Mouse (Mus musculus): ENCODE results near the gene Ccser2. TPM values are rescaled to one million over a fixed set of nuclear protein-coding genes. Genes with fewer than 3 reads are reported as not detected.

Ccser2 gene
- total RNA-seq, 2 experiments from 2014 or later, result 62.3 to 66.3 TPM

DNA sequence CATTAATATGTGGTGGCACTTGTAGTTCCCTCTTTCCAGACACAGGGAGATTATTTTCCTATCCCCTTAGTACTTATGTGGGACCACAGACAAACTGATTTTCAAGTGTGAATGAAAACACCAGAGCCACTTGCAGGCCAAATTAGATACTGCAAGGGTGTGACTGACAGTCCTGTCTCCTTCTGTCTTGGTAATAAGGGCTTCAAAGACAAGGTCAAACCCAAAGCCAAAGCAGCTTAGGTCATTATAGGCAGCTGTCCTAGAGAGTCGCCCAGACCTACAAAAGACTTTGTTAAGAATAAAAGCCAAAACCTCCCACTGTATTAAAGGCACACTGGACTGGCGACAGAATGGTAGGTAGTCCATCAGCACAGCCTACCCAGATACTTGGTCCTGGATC is 30.6 kb downstream of the Ccser2 start:
- DNase-seq, result no peak

DNA sequence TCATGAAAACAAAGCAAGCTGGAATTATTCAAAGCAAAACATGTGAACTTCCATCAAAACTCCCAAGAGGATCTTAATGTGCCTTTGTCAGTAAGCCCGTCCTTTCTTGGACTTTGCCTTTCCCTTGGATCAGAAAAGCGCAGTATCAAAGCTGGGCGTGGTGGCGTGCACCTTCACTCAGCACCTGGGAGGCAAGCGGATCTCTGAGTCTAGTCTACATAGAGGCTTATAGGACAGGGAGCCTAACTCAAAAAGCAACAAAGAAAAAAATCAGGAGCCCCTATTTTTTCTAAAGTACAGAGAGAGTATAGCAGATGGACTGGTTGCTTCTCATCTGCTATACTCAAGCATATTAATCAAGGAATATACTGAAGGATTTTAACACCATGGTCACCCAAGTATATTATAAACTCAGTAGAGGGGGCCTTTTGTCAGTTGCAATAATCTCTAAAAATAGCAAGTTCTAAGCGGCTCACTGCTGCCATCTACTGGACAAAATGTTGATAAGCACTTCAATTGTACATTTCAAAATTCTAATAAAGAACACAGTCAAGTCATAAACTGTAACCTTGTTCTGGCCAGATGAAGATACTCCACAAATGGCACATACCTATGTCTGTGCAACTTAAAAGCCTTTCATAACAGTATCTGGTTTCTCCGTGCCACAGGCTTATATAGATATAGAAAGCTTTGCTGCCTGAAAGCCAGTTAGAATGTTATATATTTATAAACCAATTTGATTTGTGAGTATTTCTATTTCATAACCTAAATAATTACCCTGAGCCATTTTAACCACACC is 31.3 kb downstream of the Ccser2 start:
- DNase-seq, result peak; percentile 26

DNA sequence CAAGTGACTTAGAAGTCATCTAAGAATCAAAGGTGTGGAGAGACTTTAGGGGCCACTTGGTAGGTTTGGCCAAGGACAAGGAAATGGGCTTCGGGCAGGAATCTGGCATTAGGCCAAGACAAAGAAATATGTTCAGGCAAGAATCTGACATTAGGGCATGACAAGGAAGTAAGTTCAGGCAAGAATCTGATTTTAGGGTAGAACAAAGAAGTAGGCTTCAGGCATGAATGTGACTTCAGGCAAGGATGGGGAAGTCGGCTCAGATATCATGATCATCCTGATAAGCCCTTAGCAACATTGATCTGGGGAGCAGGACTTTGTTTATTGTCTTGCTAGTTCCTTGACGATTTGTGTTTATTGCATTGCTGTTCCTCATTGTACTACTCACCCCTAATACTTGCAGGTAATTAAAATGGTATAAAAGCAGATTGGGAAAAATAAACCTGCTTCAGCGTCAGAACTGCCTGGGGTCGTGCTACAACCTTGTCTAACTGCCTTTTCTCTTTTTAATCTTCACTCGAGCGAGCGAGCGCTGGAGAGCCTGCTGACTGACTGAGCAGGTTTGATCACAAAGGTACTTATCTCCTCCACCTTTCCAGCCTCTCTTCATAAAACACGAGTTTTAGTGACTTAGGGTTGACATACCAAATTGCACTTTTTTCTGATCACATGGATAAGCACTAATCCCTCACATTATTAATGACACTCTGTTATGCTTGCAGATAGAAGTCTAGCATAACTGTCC is 35.8 kb downstream of the Ccser2 start:
- DNase-seq, result no peak

DNA sequence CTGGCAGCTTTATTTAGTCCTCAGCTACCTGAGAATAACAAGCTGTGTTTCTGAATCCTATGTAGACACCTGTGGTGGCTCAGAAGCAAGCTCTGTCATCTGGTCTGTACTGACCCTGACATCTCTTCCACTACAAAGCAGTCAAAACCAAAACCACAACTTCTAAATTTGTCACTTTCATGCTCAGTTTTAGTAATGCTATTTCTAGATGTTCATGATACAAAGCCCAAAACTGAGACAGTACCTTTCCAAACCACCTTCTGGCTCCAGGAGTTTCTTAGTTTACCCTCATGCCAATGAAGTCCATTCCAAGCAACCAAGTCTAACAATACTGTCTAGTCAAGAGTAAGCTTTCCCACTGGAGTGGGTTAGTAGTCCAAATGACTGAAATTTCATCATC is 36.5 kb downstream of the Ccser2 start:
- no peak for DNase-seq

DNA sequence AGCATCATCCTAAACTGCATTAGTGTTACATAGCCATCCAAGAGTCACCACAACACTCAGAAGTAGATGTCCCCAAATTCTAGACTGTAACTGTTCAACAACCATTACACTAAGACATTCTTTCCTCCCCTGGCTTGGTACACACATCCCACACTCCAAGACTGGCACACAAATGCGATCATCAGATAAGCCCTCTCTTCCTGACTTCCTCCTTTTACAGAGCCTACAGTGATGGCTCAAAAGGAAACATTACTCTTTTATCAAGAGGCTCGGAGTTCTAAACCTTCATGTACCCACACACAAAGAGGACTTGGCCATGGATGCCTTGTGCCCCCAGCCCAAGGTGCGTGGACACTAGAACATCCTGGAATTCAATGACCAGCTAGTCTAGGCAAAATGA is 45.2 kb downstream of the Ccser2 start:
- no peak for DNase-seq

DNA sequence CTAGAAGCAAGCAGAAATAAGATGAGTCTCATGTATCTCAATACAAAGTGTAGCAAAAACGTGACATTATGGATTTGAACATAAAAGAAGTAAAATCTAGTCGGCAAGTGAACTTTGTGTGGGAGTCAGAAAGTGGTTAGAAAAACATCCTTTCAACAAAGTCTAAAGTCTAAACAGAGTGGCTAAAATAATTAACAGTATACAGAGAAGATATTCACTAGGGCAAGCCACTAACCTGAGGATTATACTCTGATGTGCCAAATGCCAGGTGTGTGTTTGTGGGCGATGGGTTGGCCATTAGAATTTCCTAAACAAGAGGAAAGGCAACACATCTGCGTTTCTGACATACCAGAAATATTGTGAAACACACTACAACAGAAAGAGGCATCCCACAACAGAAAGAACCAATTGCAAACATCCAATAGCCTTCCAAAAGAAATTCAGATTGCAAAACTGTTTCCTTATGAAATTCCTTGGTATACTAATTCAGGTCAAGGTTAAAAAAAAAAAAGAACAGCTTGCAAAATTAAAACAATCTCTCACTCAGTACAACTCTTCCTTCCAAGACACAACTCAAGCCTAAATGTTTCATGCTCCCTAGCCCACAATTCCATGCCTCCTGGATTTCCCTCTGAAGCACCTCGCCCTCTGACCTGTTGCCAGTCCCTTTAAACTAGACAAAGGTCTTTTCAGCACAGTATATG is 47.1 kb downstream of the Ccser2 start:
- no peak for DNase-seq

DNA sequence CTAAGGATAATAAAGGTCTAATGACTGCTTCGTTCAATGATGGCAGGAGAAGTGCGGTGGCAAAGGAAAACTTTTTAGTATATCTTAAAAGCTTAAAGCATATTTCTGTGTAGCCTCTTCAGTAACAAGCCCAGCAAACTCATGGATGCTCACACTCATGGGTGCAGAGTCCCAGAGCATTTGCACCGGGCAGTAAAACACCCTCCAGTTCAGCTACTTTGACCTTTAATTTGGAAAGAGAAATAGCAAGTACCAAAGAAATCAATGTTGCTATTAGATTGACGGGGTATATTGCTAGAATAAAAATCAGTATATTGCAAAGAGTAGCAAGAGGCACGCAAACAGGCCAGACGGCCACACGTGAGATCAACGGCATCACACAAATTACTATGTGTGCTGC is 48.7 kb downstream of the Ccser2 start:
- no peak for DNase-seq

DNA sequence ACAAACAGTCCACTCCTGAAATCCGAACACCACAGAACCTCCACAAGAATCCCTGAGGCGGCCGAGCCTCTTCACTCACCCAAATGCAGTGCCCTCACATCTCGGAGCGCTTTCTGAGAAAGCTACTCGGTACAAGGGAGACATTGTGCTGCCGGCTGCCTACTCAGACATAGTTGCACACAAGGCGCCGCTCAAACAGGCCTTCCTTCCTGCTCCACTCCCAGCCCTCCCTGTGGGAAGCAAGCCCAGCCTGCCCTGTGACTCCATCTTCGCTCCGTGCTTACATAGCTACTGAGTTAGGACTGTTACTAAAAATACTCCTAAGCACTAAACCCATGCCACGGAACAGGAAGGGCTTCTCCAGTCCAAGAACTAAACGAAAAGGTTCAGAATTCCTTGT is 49.4 kb downstream of the Ccser2 start:
- peak; percentile 79 for DNase-seq

DNA sequence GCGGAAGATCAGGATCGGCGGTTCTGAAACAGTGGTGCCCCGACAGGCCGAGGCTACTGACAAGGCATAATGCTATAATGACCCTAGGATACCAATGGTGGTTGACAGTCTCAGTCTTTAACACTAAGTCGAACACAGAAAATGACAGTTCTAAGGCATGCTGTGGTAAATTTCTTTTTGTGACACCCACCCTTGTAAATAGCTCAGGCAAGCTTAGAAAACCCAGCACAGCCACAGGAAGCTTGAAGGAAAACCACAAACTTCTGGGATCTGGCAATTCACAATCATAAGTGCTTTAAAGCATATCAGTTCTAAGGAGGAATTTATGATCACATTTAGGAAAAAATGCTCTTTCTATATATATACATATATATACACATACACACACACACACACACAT is 53.4 kb downstream of the Ccser2 start:
- no peak for DNase-seq

DNA sequence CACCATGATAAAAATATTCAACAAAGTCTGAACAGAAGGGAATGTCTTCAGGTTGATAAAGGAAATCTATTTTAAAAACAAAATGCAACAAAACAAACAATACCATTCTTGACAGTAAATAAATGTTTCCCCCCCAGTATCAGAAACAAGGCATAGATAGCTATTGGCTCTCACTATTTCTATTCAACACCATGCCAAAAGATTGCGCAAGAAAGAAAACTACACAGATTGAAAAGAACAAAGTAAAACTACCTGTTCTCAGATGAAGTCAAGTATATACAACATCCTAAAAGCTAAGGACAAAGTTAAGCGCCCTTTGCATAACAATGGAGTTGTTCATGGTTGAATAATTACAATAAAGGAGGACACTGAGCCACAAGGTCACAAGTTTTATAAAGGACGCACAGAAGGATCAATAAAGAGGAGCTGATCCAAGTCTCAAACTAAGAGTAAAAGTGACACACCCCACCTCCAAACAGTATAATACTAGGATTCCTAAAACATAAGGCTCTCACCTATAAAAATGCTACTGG is 54.0 kb downstream of the Ccser2 start:
- no peak for DNase-seq

DNA sequence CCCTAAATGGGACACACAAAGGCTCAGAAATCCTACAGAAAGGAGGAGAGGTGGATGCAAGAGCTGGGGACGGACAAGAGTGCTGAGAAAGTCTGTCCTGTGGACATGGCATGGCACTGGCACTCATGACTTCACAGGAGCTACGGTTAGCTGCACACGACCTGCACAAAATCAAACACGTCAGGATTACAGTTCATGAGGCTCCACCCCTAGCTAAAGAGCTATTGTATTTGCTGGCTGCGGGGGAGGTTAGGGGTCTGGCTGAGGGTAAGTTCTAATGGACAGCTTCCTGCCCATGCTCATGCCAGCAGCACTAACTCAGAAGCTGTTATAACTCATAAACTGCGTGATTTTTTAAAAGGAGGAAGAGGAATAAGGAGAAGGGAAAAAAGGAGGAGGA is 56.8 kb downstream of the Ccser2 start:
- DNase-seq, result no peak

DNA sequence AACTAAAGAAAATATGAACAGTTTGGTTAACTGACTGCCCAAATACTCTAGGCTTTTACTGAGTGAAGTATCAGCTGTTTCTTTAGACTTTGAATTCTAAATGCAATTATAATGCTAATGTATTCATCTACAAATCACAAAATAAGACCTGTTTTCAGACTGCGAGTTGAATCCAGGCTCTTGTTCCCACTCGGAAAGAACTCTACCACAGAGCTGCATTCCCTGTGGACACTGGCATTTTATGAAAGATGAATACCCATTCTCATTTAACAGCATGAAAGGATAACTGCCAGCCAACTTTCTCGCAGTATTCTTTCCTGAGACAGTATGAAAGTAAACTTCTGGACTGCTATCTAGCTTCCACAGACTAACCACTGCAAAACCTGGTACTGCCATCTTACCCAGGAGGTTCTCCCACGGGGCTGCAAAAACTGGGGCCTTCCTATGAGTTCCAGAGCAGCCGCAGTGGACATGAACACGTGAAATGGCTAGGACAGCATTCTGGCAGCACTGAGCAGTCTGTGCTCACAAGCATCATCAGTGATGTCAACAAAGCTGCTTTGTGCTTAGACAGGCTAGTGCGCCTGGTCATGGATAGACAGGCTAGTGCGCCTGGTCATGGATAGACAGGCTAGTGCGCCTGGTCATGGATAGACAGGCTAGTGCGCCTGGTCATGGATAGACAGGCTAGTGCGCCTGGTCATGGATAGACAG is 62.6 kb downstream of the Ccser2 start:
- no peak for DNase-seq

DNA sequence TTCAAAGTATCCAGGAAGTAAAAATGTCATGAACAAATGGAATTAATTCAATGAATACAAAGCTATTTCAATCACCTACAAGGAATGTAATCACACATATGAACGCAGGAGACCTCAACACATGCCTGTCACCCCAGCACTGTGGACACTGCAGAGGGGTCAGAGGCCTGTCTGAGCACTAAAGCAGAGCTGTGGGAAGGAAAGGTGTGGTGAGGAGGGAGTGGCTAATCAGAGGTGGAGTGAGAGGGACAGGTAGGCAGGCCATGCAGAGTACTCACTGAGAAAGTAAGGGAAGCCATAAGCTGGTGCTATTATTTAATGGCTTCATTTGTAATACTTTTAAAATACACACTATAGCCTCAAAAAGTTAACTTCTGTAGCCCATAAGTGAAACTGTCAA is 64.4 kb downstream of the Ccser2 start:
- DNase-seq, result no peak

DNA sequence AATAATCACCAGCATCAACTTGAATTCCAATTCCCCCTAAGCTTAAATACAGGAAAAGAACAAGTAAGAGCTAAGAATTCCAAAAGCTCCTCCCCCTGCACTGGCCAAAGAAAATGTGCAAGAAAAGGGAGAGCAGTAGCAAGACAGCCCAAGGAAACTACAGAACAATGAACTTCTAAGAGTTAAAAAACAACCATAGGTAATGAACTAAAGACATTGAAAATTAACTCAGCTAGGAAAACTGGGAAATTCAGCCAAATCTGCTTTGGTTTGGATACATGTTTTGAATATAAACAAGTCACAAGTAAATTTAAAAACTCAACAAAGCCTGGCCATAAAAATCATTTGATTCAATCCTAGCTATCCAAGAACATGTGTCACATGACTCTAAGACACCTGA is 67.7 kb downstream of the Ccser2 start:
- DNase-seq, result no peak

DNA sequence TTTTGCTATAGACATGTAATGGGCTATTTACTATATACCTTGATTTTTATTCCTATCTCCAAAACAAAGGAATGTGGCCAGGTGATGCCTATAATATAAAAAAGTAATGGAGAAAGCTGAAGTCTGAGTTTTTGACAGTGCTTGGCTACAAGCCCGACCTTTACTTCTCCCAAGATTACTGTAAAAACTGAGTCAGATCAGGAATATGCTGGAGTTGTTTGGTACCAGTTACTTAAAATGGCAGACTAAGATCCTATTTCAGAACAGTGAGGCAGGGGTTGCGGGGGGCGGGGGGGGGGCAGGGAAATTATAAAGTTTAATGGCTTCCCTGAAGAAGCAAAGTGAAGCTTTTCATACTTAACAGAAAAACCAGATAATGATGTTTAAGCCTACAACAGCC is 73.9 kb downstream of the Ccser2 start:
- DNase-seq, result no peak

DNA sequence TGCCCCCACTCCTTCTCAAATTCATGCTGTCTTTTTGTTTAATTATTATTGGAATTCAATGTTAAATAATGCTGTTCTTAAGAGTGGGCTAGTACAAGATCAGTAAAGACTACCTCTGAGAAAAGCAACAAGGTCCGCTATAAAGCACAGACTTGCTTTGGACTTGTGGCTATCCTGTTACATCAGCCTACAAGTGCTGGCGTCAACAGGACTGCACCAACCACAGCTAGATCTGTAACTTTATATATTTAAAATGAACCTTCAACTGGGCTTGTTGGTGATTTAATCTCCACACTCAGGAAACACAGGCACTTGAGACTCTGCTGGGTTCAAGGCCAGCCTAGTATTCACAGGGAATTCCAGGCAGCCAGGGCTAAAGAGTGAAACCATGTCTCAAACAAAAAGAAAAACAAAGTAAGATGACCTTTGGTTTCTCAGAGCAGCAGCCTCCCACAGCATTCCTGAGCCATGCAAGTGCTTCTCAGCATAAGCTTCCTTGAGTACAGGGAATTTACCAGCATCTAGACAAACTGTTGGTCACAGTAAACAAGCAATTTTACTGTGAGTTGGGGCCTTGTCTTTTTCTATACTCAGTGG is 75.7 kb downstream of the Ccser2 start:
- DNase-seq, result no peak

DNA sequence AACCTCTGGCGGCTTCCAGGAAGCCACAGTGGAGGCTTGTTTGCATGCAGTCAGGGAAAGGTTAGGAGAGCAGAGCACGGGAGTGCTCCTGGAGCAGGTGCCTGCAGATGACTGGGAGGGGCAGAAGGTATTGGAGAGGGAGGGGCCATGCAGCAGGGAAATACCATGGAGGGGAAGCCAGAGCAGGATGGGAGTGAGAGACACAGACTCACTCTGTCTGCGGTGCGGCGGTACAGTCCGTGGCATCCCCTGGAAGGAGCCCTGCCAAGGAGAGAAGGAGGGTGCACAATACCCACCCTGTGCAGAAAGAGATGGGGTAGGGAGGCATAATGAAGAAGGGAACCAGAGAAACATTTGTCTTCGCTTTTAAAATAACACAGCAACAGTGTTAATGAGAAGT is 78.4 kb downstream of the Ccser2 start:
- DNase-seq, result no peak

DNA sequence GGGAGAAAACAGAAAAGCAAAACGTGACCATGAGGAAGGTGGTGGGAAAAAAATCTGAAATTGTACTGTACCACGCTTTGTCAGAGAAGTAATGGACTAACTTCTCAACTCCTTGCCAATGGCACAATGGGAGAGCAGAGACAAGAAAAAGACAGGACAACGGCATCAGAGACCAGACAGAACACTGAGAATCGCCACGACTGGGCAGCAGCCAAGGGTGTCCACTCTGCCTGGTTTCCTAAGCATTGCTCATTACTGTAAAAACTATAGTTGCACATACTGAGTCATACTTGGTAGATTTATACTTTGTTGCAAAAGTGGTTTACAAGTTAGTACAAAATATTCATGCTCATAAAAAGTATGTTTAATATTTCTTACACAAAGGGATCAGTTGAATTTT is 82.9 kb downstream of the Ccser2 start:
- DNase-seq, result no peak

DNA sequence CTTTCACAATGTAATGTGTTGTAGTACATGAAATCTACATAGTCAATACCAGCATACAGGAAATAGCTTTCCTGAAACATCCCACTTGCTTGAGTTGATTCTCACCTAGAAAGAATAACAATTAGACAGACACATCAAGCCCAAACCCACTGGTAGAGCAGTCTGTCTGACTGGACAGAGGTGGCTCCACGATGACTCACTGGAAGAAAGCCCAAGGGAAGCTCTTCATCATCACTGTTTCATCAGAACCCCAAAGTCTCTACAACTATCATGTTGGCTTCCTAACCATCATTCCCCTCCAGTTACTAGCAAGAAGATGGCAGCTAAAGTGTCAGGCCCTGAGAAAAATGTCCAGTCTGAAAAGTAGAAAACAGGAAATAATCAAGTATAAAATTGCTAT is 83.5 kb downstream of the Ccser2 start:
- no peak for DNase-seq

DNA sequence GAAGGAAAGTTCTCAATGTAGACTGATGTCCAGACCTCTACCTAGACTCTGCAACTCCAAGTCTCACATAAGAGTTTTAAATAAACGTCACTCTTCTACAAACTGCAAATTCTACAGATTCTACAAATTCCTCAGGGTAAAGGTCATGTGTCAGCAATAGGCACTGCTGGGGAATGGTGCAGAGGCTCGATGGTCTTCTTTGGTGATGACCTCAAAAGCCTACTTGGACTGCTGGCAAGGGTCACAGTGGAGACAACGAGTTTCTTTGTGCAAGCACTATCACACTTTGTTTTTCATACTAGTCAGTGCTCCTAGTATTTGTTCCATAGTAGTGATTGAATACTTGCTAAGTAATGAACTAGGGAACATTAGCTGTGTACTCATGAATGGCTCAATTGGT is 85.0 kb downstream of the Ccser2 start:
- DNase-seq, result no peak

DNA sequence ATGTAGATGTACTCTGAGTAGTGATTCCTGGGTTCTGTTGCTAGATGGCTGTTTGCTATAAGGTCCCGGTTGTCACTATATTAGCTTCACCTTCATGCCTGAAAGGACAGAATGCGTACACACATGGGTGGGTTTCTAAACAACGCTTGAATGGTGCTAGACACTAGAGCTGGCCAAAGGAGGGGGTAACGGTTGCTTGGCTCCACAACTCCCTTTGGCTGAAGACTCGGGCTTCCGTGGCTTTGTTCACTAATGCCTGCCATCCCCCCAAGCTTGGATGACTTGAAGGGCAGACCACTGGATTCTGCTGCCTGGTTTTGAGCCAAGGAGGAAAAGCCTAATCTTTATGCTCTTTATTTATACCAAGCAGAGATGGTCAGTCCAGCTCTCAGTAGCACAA is 98.3 kb downstream of the Ccser2 start:
- DNase-seq, result no peak

DNA sequence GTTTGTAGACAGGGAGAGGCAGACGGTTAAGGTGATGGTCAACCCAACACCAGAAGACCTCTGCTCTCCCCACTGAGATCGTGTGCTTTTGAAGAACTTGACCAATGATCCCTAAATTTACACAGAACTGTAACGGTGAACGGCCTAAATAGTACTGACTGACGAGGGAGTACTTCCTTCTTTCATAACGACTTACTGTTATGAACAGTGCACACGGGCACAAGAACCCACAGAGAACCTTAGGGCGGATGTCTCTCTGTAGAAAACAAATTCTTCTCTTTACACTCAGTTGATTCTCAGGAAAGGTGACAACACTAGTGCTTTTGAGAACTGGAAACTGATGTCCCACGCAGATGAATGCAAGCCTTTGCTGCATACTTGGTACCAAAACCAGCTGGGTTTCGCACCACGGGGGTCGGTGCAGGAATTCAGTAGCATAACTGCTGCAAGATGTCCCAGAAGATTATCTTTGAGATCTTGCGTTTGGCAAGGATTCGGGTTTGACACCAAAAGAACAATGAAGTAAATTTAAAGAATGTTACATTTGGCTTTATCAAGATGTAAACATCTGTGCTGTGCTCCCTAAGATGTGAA is 99.7 kb downstream of the Ccser2 start:
- no peak for DNase-seq
